Mouse (Mus musculus) midbrain, postnatal 0 days (tissue): ENCODE measurements around the gene Cldn10. TPM values are rescaled to one million over a fixed set of nuclear protein-coding genes. Genes with fewer than 3 reads are reported as not detected.
"Not testable (repeated sequence)": the region's sequence is repeated elsewhere in the genome, so short reads cannot be mapped to it uniquely, and the experiment has no call there.

Experiments
- ATAC-seq: fragments of 200-750 bp; cut with Nextera tagmentation; 2 replicates; pipeline ENCODE4 v1.8.0; 2017; ENCODE audit warnings: moderate number of reproducible peaks, mild to moderate bottlenecking, moderate TSS enrichment, moderate library complexity; ENCODE audit not compliant: low FRiP score
- DNase-seq: peaks from one replicate; pipeline ENCODE4 v3.0.0-alpha.2; 2015; ENCODE audit warnings: low spot score
- H3K27ac ChIP-seq: fragments of 300-500 bp; sonication (generic); 2 replicates; pipeline ENCODE4 v1.5.1; 2014; ENCODE audit warnings: low read depth, mild to moderate bottlenecking, low read length, mixed read lengths
- H3K27me3 ChIP-seq: fragments of 300-500 bp; sonication (generic); 2 replicates; pipeline ENCODE4 v1.6.1; 2014; ENCODE audit warnings: low read length, control low read depth, mixed read lengths; ENCODE audit not compliant: insufficient read depth
- H3K36me3 ChIP-seq: fragments of 300-500 bp; sonication (generic); 2 replicates; pipeline ENCODE4 v1.6.1; 2014; ENCODE audit warnings: low read length, control low read depth, mixed read lengths; ENCODE audit not compliant: insufficient read depth
- H3K4me1 ChIP-seq: fragments of 300-500 bp; sonication (generic); 2 replicates; pipeline ENCODE4 v1.6.1; 2014; ENCODE audit warnings: mild to moderate bottlenecking, control low read depth, antibody characterized with exemption, low read length, mixed read lengths; ENCODE audit not compliant: insufficient read depth
- H3K4me2 ChIP-seq: fragments of 300-500 bp; sonication (generic); 2 replicates; pipeline ENCODE4 v1.6.1; 2014; ENCODE audit warnings: low read depth, mild to moderate bottlenecking, low read length, mixed read lengths; ENCODE audit not compliant: poor library complexity, severe bottlenecking
- H3K4me3 ChIP-seq: fragments of 300-500 bp; sonication (generic); 2 replicates; pipeline ENCODE4 v1.5.1; 2014; ENCODE audit warnings: low read depth, mild to moderate bottlenecking, low read length, moderate library complexity
- H3K9ac ChIP-seq: fragments of 300-500 bp; sonication (generic); replicated peaks from 2 replicates; pipeline ENCODE4 v1.6.1; 2014; ENCODE audit warnings: mild to moderate bottlenecking, low read length, moderate library complexity, mixed read lengths; ENCODE audit not compliant: poor library complexity, severe bottlenecking
- H3K9me3 ChIP-seq: fragments of 300-500 bp; sonication (generic); 2 replicates; pipeline ENCODE4 v1.6.1; 2016; ENCODE audit warnings: low read length, control low read depth
- CTCF ChIP-seq: IDR thresholded peaks from 2 replicates; pipeline ENCODE4 v1.5.1; 2016; ENCODE audit warnings: antibody characterized with exemption, mild to moderate bottlenecking
- WGBS: fragments of 180-500 bp; shearing (Covaris S2); extraction: QIAGEN DNeasy Blood & Tissue Kit; methylation state at CpG from one replicate; pipeline ENCODE4 v1.1.7; 2014; 5-methylcytosine and 5-hydroxymethylcytosine counted together
- polyA plus RNA-seq: library from polyadenylated mRNA; unstranded; fragments of >200 nt; fragmentation: Nextera tagmentation; extraction: Ambion mirVana; gene quantifications from 2 replicates; pipeline ENCODE4 v1.2.1, GENCODE M21; 2015
- total RNA-seq: library from RNA; depleted of rRNA; stranded (reverse); fragments of >200 nt; gene quantifications from 2 replicates; pipeline ENCODE4 v1.2.3, GENCODE M21; 2014

Gene Cldn10
- total and polyA plus RNA-seq, 2 experiments from 2014 or later, result 11.8 to 24.1 TPM

DNA sequence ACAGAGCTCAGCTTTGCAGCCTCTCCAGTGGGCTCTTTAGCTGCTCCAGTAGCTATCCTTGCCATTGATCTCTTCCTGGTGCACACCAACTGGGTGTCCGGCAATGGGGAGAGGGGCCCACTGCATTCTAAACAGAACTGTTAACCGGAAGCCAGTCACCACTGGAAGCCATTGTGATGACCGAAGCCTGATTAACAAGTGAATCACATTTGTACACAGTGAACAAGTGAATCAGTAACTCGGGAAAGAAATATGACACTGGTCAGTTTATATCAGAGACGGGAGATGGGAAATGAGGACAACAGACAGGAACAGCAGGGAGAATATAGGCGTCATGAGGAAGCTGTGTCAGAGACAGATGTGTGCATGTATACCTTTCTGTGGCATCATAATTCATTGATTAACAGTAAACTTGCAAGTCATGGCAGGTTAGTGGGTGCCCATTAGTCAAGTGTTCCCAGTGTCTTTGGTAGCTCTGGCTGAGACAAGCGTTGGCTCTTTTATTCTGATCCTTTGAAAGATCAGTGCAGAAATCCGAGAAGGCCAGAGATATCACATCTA is 36.4 kb upstream of the Cldn10 start:
- H3K4me1 ChIP-seq, result no peaks in the 10 kb centered on the region
- no peaks in the 10 kb centered on the region for H3K27me3 ChIP-seq
- no peak overlapping the region for H3K9ac ChIP-seq
- H3K27ac ChIP-seq, result no peak overlapping the region
- H3K36me3 ChIP-seq, result no peaks in the 10 kb centered on the region
- TF ChIP-seq CTCF, result no peak
- no peak overlapping the region for H3K4me3 ChIP-seq
- DNase-seq (no peak), ATAC-seq (no peak)
- no peak overlapping the region for H3K4me2 ChIP-seq
- WGBS, result 65% methylated on average over 8 of the region's 8 CpGs
- H3K9me3 ChIP-seq, result no peaks in the 10 kb centered on the region

DNA sequence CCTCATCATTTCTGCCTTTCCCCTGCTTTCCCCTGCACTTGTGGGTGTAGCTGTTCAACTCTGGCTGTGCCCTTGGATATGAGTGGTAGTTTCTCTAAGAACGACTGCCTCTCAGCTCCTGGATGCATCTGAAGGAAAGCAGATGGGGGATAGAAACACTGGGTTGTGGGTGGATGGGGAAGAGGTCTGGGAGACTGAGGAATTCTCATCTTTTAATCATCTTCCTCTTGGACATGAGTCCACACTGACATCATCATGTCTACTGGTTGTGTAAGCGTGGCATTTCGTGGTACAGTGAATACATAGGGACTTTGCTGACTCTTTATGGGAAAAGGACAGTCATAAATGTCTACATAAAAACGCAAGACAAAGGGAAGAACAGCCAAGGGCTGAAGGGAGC is 31.7 kb upstream of the Cldn10 start:
- no peaks in the 10 kb centered on the region for H3K36me3 ChIP-seq
- ATAC-seq, result no peak
- no peaks in the 10 kb centered on the region for H3K27me3 ChIP-seq
- H3K4me1 ChIP-seq, result no peaks in the 10 kb centered on the region
- H3K27ac ChIP-seq, result no peak overlapping the region
- H3K4me2 ChIP-seq, result no peak overlapping the region
- H3K9ac ChIP-seq, result no peak overlapping the region
- TF ChIP-seq CTCF, result no peak
- WGBS, result 89% methylated on average over 4 of the region's 4 CpGs
- no peaks in the 10 kb centered on the region for H3K9me3 ChIP-seq
- DNase-seq, result no peak
- H3K4me3 ChIP-seq, result no peak overlapping the region

DNA sequence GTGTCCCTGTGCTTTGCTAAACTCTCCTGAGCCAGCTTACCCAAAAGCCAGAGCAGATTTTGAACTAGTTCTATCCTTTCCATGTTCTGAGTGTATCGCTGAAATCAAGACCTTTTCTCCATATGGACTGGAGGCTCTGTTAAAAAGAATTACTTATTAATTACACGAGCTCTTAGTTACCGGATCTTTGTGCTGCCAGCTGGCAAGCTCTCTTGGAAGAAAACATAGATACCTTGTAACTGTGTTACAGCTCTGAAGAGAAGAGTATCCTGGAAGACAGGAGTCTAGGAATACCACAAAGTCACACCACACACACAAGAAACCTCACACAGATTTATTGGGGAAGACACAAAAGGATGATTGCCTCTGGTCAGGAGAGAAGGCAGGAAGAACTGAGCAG is 31.1 kb upstream of the Cldn10 start:
- TF ChIP-seq CTCF, result no peak
- Histone ChIP-seq H3K4me3 (no peak overlapping the region), H3K27me3 (no peaks in the 10 kb centered on the region), H3K27ac (no peak overlapping the region), H3K4me2 (no peak overlapping the region), H3K4me1 (no peaks in the 10 kb centered on the region), H3K9ac (no peak overlapping the region), H3K9me3 (no peaks in the 10 kb centered on the region), H3K36me3 (no peaks in the 10 kb centered on the region)
- ATAC-seq (no peak), DNase-seq (no peak)
- 84% methylated on average over 3 of the region's 3 CpGs for WGBS

DNA sequence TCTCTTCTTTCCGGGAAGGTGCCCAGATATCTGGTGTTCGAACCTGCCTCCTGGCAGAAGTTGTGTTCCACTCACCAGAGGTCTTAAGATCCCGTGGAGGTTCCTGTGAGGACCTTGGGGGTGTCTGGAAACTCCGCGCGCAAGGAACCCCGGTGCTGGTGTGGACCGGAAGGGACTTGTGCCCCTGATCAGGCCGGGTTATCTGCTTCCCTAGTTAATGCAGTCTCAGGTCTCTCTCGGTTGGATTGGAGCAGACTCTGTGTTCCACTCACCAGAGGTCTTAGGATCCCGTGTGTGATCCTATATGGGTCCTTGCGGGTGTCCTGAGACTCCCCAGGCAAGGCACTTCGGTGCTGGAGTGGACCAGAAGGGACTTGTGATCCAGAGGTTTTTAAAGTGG is 24.3 kb upstream of the Cldn10 start:
- not testable (repeated sequence) for H3K27me3 ChIP-seq, DNase-seq, H3K4me1 ChIP-seq, H3K9me3 ChIP-seq, H3K4me3 ChIP-seq, H3K9ac ChIP-seq, ATAC-seq, H3K36me3 ChIP-seq, H3K27ac ChIP-seq, H3K4me2 ChIP-seq
- WGBS, result 93% methylated on average over 13 of the region's 13 CpGs

DNA sequence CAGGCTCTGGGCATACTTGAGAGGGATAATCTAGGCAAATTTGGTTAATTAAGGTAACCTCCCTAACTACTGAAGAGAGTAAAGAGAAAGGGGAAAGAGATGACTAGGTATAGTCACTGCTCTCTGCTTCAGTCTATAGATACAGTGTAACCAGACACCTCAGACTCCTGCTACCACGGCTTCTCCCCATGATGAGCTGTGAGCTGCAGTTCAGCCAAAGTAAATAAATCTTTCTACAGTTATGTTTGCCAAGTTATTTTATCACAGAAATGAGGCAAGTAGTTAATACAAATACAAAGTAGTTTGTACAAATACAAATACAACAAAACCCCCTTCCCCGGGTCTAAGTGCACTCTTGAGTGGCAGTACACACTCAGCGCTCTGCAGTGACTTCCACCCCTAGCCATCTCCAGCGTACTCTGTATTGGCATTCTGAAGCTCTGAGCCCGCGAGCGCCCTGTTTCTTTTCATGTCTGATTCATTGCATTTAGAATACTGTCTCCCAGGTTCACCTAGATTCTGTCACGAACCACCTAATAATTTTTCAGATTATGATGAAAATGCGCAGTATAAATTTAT is 23.7 kb upstream of the Cldn10 start:
- TF ChIP-seq CTCF, result no peak

DNA sequence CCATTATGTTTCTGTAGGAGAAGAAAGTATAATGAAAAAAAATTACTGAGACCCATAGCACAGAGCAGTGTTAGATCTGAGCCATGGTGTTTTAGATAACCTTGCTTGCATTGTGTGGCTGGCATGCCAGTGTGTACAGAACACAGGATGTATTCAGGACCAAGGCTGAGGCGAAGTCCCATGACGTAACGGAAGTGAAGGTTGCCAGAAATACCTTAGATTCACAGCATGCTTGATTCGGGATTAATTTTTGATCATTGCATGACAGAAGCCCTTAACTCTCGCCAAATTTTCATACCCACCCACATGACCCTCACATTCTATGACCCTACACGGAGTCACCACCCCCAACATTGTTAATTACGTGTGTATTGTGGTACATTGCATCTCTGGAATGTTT is 22.4 kb upstream of the Cldn10 start:
- Histone ChIP-seq H3K9ac (no peak overlapping the region), H3K27me3 (0 out of 2 replicates have a peak, but pooled peaks cover 3% of the 10 kb centered on the region), H3K4me2 (no peak overlapping the region), H3K36me3 (no peaks in the 10 kb centered on the region), H3K27ac (no peak overlapping the region), H3K4me1 (no peaks in the 10 kb centered on the region), H3K4me3 (no peak overlapping the region), H3K9me3 (no peaks in the 10 kb centered on the region)
- 76% methylated on average over 7 of the region's 7 CpGs for WGBS
- no peak for ATAC-seq
- no peak for DNase-seq
- TF ChIP-seq CTCF, result no peak

More for the DNA sequence above, 23.7 kb upstream of the Cldn10 start:
- H3K36me3 ChIP-seq, result no peaks in the 10 kb centered on the region
- DNase-seq, result no peak
- no peak overlapping the region for H3K9ac ChIP-seq
- H3K4me2 ChIP-seq, result no peak overlapping the region
- H3K27ac ChIP-seq, result no peak overlapping the region
- 0 out of 2 replicates have a peak, but pooled peaks cover 3% of the 10 kb centered on the region for H3K27me3 ChIP-seq
- H3K4me1 ChIP-seq, result no peaks in the 10 kb centered on the region
- H3K4me3 ChIP-seq, result no peak overlapping the region
- H3K9me3 ChIP-seq, result no peaks in the 10 kb centered on the region
- no peak for ATAC-seq
- 81% methylated on average over 9 of the region's 9 CpGs for WGBS
